9 mouse cellular contexts compared by ENCODE assay signal in genomic region chr2:31761115-31761531, GRCm38 (mm10). TPM values are rescaled to one million over a fixed set of nuclear protein-coding genes. Genes with fewer than 3 reads are reported as not detected.
DNase-seq lines count a peak whose midpoint lies in the region; ATAC-seq and TF ChIP-seq lines count a peak whose summit lies in the region.
"Had no signal": no experiment of that assay in that cellular context is flagged by ENCODE, and none has a peak within 500 bp of the region (broad histone marks: within the 10 kb centered on the region; RNA-seq: fewer than 3 reads in every experiment).

No protein-coding gene starts in this region.

- peak overlapping the region; percentile 94 for H3K4me2 ChIP-seq in heart, embryonic 11.5 days
- H3K4me2 ChIP-seq in heart, embryonic 15.5 days: peak overlapping the region; percentile 86

- H3K79me2 ChIP-seq in MEL (ENCODE audit: control insufficient read depth, insufficient read depth, low read length, poor library complexity) (peaks cover 34% of the 10 kb centered on the region), macrophage (ENCODE audit: inconsistent target) (peaks cover 95% of the 10 kb centered on the region)

- TF ChIP-seq POLR2A in MEL (IDR thresholded peaks at IDR 0.05; ENCODE audit: control insufficient read depth in 1 of 2, insufficient read depth in 1 of 2, low read depth in 1 of 2, low read length in 2 of 2, poor library complexity in 1 of 2): no peak

- WGBS in heart, embryonic 11.5 days (ENCODE audit: insufficient replicate concordance): 5% methylated on average over 7 of the region's 7 CpGs
- 5% methylated on average over 7 of the region's 7 CpGs for WGBS in heart, embryonic 15.5 days
- 37% methylated on average over 7 of the region's 7 CpGs for WGBS in macrophage (ENCODE audit: missing documents)

- no peaks in the 10 kb centered on the region for H3K27me3 ChIP-seq in heart, embryonic 11.5 days (ENCODE audit: control insufficient read depth, insufficient read depth, low read length)
- H3K27me3 ChIP-seq in MEL (ENCODE audit: control insufficient read depth in 1 of 2, insufficient read depth in 2 of 2, low read length in 2 of 2): no peaks in the 10 kb centered on the region
- H3K27me3 ChIP-seq in heart, embryonic 15.5 days: no peaks in the 10 kb centered on the region

- H3K36me3 ChIP-seq in heart, embryonic 11.5 days (ENCODE audit: control insufficient read depth, insufficient read depth, low read length): no peaks in the 10 kb centered on the region
- H3K36me3 ChIP-seq in MEL (ENCODE audit: control insufficient read depth in 1 of 2, insufficient read depth in 2 of 2, low read length in 2 of 2) (peaks cover 0 to 25% of the 10 kb centered on the region in 2 experiments; a peak in 2 of 4 replicates), macrophage (ENCODE audit: inconsistent target) (no peaks in the 10 kb centered on the region)
- no peaks in the 10 kb centered on the region for H3K36me3 ChIP-seq in heart, embryonic 15.5 days

- peak overlapping the region; percentile 100 for H3K9ac ChIP-seq in heart, embryonic 11.5 days (ENCODE audit: low read depth, low read length)
- H3K9ac ChIP-seq in MEL (ENCODE audit: control insufficient read depth, low read depth, low read length, poor library complexity, severe bottlenecking): peak overlapping the region; percentile 99
- H3K9ac ChIP-seq in heart, embryonic 15.5 days: peak overlapping the region; percentile 99

- TF ChIP-seq CTCF in MEL (IDR thresholded peaks at IDR 0.05 in 2 of 3, conservative IDR thresholded peaks at IDR 0.05 in 1 of 3; ENCODE audit: control insufficient read depth in 1 of 3, insufficient read depth in 1 of 3, low read depth in 2 of 3, low read length in 3 of 3, poor library complexity in 1 of 3, severe bottlenecking in 1 of 3): no peak

- peaks cover 42% of the 10 kb centered on the region for H3K4me1 ChIP-seq in heart, embryonic 11.5 days (ENCODE audit: control insufficient read depth, insufficient read depth, low read length)
- H3K4me1 ChIP-seq in MEL (ENCODE audit: control insufficient read depth in 1 of 2, insufficient read depth in 2 of 2, low read length in 2 of 2): peaks cover 5 to 30% of the 10 kb centered on the region in 2 experiments
- H3K4me1 ChIP-seq in heart, embryonic 15.5 days (replicated peaks): peaks cover 65% of the 10 kb centered on the region

- no peak for DNase-seq in heart, postnatal 14 days
- DNase-seq in MEL (ENCODE audit: low read depth, low spot score): no peak
- DNase-seq in natural killer cell, adult 2 months (ENCODE audit: low spot score in 2 of 2): no peak
- no peak for DNase-seq in left cerebral cortex, postnatal 25 days (ENCODE audit: low spot score in 2 of 2)
- no peak for DNase-seq in thymus, postnatal 14 days
- DNase-seq: kidney, adult 11 months had no signal

- ATAC-seq in heart, embryonic 11.5 days (replicated peaks; ENCODE audit: insufficient number of reproducible peaks, low FRiP score, low TSS enrichment): no peak
- ATAC-seq in heart, embryonic 15.5 days (replicated peaks; ENCODE audit: insufficient number of reproducible peaks, insufficient read depth, low FRiP score, low read depth): no peak

- intact Hi-C loops in heart, postnatal 14 days (cut with DNase I): loop anchor here (2.0 kb wide), 1 partner anchor 72 kb away; the partner anchor contains the start of gene Abl1
- intact Hi-C loops in left cerebral cortex, postnatal 25 days (cut with DNase I): no loop called here

- H3K27ac ChIP-seq in heart, embryonic 11.5 days (ENCODE audit: low read depth, low read length): peak overlapping the region; percentile 97
- no peak overlapping the region for H3K27ac ChIP-seq in MEL (ENCODE audit: control insufficient read depth, low read depth, low read length)
- H3K27ac ChIP-seq in heart, embryonic 15.5 days: peak overlapping the region; percentile 98
- H3K27ac ChIP-seq in macrophage: peak overlapping the region; percentile 80

- peak overlapping the region; percentile 94 for H3K4me3 ChIP-seq in heart, embryonic 11.5 days (ENCODE audit: low read depth, low read length)
- H3K4me3 ChIP-seq in MEL (ENCODE audit: control insufficient read depth in 1 of 2, insufficient read depth in 1 of 2, low read depth in 2 of 2, low read length in 2 of 2) (peak overlapping the region; percentile 70 to 77; a peak in 3 of 4 replicates), macrophage (ENCODE audit: inconsistent target) (peak overlapping the region; percentile 86)
- H3K4me3 ChIP-seq in heart, embryonic 15.5 days: peak overlapping the region; percentile 93

- no peak for TF ChIP-seq RAD21 in MEL (IDR thresholded peaks at IDR 0.05; ENCODE audit: low read depth, low read length)

- H3K9me3 ChIP-seq in heart, embryonic 11.5 days (replicated peaks; ENCODE audit: control insufficient read depth, low read length): no peaks in the 10 kb centered on the region
- H3K9me3 ChIP-seq in MEL (replicated peaks; ENCODE audit: insufficient read depth, low read length): no peaks in the 10 kb centered on the region
- H3K9me3 ChIP-seq in heart, embryonic 15.5 days (replicated peaks): no peaks in the 10 kb centered on the region

- TF ChIP-seq EP300 in MEL (IDR thresholded peaks at IDR 0.05; ENCODE audit: low read depth in 1 of 2, low read length in 2 of 2): no peak

TF ChIP-seq in MEL, 35 proteins besides CTCF, POLR2A, EP300 and RAD21:
- TF ChIP-seq ZC3H11A (IDR thresholded peaks at IDR 0.05; ENCODE audit: low read depth, low read length): no peak
- TF ChIP-seq KAT2A (conservative IDR thresholded peaks at IDR 0.05; ENCODE audit: low read depth, low read length): no peak
- TF ChIP-seq POLR2AphosphoS5 (IDR thresholded peaks at IDR 0.05; ENCODE audit: borderline replicate concordance, low read depth, low read length): no peak
- TF ChIP-seq ETS1 (IDR thresholded peaks at IDR 0.05; ENCODE audit: low read depth, low read length): no peak
- no peak for TF ChIP-seq NRF1 (IDR thresholded peaks at IDR 0.05; ENCODE audit: insufficient read depth, low read depth, low read length, poor library complexity, severe bottlenecking)
- TF ChIP-seq GATA1 (IDR thresholded peaks at IDR 0.05; ENCODE audit: low read depth, low read length): no peak
- no peak for TF ChIP-seq USF1 (IDR thresholded peaks at IDR 0.05; ENCODE audit: low read depth, low read length)
- TF ChIP-seq ZKSCAN1 (IDR thresholded peaks at IDR 0.05; ENCODE audit: low read depth, low read length): no peak
- TF ChIP-seq ELF1 (IDR thresholded peaks at IDR 0.05; ENCODE audit: low read depth, low read length): no peak
- TF ChIP-seq MAFK (IDR thresholded peaks at IDR 0.05; ENCODE audit: borderline replicate concordance, low read depth, low read length): no peak
- TF ChIP-seq RCOR1 (IDR thresholded peaks at IDR 0.05; ENCODE audit: low read depth, low read length): no peak
TF ChIP-seq in MEL: peak in this region for 0.

RNA-seq across cellular contexts. Expression of gene Qrfp, which starts 49.3 kb away (rescaled TPM):
- not detected in 2 replicates for polyA plus RNA-seq in heart, embryonic 11.5 days (2014; fragmentation: Nextera tagmentation; extraction: Ambion mirVana)
- total RNA-seq in heart, postnatal 14 days (2021): not detected
- not detected in 2 replicates for total RNA-seq in MEL (2012; rRNA removed)
- under 1 TPM in 1 of 2 experiments, not detected in 1; 0.13 TPM for polyA plus RNA-seq in MEL (2012; ENCODE audit: insufficient read depth in 1 of 2, insufficient read length in 2 of 2, low read depth in 1 of 2, low replicate concordance in 2 of 2, missing spikeins in 1 of 2)
- polyA plus RNA-seq in heart, embryonic 15.5 days (2015; fragmentation: Nextera tagmentation; extraction: Ambion mirVana): 0.04 and 0.18 TPM in 2 replicates
- total RNA-seq in macrophage (2018; cell fraction: chromatin; rRNA removed): not detected
- total RNA-seq in macrophage (2018; cell fraction: cytosol; rRNA removed): not detected
- total RNA-seq in macrophage (2018; cell fraction: nucleus; rRNA removed): not detected
- not detected in 3 replicates for polyA plus RNA-seq in macrophage (2018)
- total RNA-seq in left cerebral cortex, postnatal 25 days (2021): not detected
